Mouse (Mus musculus): ENCODE measurements around the gene Gm34653.

- TF ChIP-seq CTCF (IDR thresholded peaks at IDR 0.05; ENCODE audit: control insufficient read depth, insufficient read depth, low read length), result no peak
- TF ChIP-seq POLR2A (IDR thresholded peaks at IDR 0.05; ENCODE audit: borderline replicate concordance, control insufficient read depth, low read depth, low read length), result no peak
Measured at GRCm38 (mm10) chr2:34805364-34805950, 27.4 kb upstream of the Gm34653 start.
